Mouse (Mus musculus) cortical plate, adult 2 months (tissue): ENCODE data around the gene Nrxn3. TPM values are rescaled to one million over a fixed set of nuclear protein-coding genes. Genes with fewer than 3 reads are reported as not detected.

Experiments used
- H3K27ac ChIP-seq: fragments of 200-500 bp; 2 replicates; pipeline ENCODE4 v1.5.1; 2012; ENCODE audit warnings: low read length, control low read depth, inconsistent platforms; ENCODE audit not compliant: insufficient read depth
- H3K4me1 ChIP-seq: fragments of 200-500 bp; 2 replicates; pipeline ENCODE4 v1.6.1; 2011; ENCODE audit warnings: low read length; ENCODE audit not compliant: control insufficient read depth, insufficient read depth
- H3K4me3 ChIP-seq: fragments of 200-500 bp; 2 replicates; pipeline ENCODE4 v1.5.1; 2011; ENCODE audit warnings: mild to moderate bottlenecking, low read length, control low read depth; ENCODE audit not compliant: insufficient read depth
- CTCF ChIP-seq: fragments of 200-500 bp; IDR thresholded peaks from 2 replicates; pipeline ENCODE4 v1.5.1; 2011; ENCODE audit warnings: mild to moderate bottlenecking, control low read depth, low read length; ENCODE audit not compliant: insufficient read depth; ENCODE audit errors: extremely low read depth
- POLR2A ChIP-seq: fragments of 200-500 bp; IDR thresholded peaks from 2 replicates; pipeline ENCODE4 v1.6.1; 2011; ENCODE audit warnings: mild to moderate bottlenecking, low read length, control low read depth; ENCODE audit not compliant: insufficient read depth; ENCODE audit errors: extremely low read depth
- polyA plus RNA-seq: library from polyadenylated mRNA; depleted of rRNA; stranded (reverse); fragments of >200 nt; gene quantifications from 2 replicates; pipeline ENCODE4 v1.2.3, GENCODE M21; 2012

Nrxn3 gene
- polyA plus RNA-seq, 1 experiment, result 70.2 TPM

DNA sequence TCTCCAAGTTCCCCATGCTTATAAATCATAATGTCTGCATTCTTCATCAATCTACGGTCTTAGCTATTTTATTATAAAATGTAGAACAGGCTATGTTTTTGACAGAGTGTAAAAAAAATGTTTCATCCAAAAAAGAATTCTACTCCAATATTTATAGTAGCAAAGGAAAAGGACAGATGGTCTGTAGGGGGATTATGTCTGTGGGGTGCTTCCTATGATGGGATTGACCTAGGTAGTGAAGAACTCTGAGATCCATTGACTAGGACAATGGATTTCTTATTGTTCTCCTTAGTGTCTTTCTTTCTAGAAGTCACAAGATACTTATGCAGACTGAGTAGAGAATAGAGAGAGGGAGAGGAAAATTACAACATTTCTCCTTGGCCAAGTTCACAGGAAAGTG lies 1161.9 kb downstream of the Nrxn3 start:
- peaks cover 3% of the 10 kb centered on the region for H3K4me1 ChIP-seq
- H3K4me3 ChIP-seq, result no peak overlapping the region
- TF ChIP-seq CTCF (no peak), POLR2A (no peak)
- H3K27ac ChIP-seq, result no peak overlapping the region

GRCm38 (mm10) chr12:89888647-89889046 lies 1166.0 kb downstream of the Nrxn3 start:
- TF ChIP-seq CTCF, result no peak
- TF ChIP-seq POLR2A, result no peak
- Histone ChIP-seq H3K4me3 (no peak overlapping the region), H3K4me1 (no peaks in the 10 kb centered on the region), H3K27ac (no peak overlapping the region)

DNA sequence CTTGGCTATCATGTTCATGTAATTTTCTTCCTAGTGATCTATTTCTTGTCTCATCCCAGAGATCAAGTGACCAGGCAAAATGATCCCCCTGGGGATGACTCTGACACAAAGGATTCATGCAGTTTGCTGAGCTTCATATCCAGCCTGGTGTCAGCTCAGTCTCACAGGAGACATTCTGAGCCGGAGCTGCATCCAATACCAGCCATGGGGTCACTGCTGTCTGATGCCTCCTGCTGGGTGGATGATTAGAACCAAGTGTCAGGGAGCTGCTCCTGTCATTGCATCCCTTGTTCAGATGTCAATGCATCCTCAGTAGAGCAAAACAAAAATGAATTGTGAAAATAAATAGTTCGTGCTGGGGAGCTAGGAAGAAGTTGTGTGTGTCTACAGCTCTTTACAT lies 1174.2 kb downstream of the Nrxn3 start:
- Histone ChIP-seq H3K4me1 (no peaks in the 10 kb centered on the region), H3K4me3 (no peak overlapping the region), H3K27ac (no peak overlapping the region)
- TF ChIP-seq CTCF (no peak), POLR2A (no peak)

GRCm38 (mm10) chr12:89909578-89909977 lies 1186.9 kb downstream of the Nrxn3 start:
- Histone ChIP-seq H3K27ac (no peak overlapping the region), H3K4me3 (no peak overlapping the region), H3K4me1 (no peaks in the 10 kb centered on the region)
- TF ChIP-seq POLR2A (no peak), CTCF (no peak)

DNA sequence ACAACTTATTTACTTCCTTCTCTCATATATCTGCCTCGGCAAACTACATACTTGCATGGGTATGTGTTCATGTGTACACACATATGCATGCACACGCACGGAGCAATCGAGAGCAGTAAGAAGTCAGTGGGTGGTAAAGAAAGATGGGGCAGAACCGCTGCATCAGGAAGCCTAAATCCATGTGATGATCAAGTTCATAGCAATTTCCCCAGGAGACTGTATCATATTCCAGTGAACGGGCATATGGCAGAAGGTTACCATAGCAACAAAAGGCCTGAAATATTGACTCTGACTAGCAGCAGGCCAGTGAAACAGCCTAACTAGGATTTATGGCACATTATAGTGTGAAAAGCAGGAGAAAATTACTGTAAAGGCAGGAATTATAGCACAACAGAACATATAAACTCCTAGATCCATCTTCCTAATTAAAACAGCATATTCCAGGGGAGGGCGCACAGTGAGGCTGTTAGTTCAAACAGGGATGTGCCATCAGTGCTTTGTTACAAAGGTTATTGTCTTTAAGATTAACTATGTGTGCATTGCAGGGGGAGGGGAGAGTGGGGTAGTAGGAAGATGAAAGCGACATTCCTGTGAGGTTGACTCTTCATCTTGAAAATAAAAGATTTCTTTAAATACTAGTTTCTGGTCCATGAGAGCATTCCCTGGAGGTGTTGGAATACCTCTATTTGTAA lies 1195.6 kb downstream of the Nrxn3 start:
- Histone ChIP-seq H3K4me1 (no peaks in the 10 kb centered on the region), H3K4me3 (no peak overlapping the region), H3K27ac (no peak overlapping the region)
- TF ChIP-seq POLR2A (no peak), CTCF (no peak)

DNA sequence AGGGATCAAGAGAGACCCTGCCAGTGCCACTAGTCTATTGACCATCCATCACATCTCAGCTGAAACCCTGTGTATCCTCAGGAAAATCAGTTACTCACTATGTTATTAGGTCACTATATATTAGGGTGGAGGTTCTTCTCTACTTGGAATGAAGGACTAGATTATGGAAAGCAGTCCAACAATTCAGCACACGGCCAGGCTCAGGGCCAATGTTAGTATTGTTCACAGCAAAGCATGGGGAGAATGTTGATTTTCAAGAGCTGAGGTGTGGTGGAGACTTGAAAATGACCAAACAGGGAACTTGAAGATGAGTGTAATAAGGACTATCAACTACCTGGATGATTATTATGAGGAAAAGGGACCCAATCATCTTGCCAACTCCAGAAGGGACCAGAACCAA lies 1209.7 kb downstream of the Nrxn3 start:
- Histone ChIP-seq H3K4me1 (no peaks in the 10 kb centered on the region), H3K4me3 (no peak overlapping the region), H3K27ac (no peak overlapping the region)
- TF ChIP-seq POLR2A (no peak), CTCF (no peak)

- TF ChIP-seq POLR2A, result no peak
- TF ChIP-seq CTCF, result no peak
- Histone ChIP-seq H3K4me1 (no peaks in the 10 kb centered on the region), H3K4me3 (no peak overlapping the region), H3K27ac (no peak overlapping the region)
Measured at GRCm38 (mm10) chr12:89933630-89934029, 1211.0 kb downstream of the Nrxn3 start.

- no peak overlapping the region for H3K4me3 ChIP-seq
- no peak for TF ChIP-seq POLR2A
- no peak for TF ChIP-seq CTCF
- H3K27ac ChIP-seq, result no peak overlapping the region
- no peaks in the 10 kb centered on the region for H3K4me1 ChIP-seq
Measured at GRCm38 (mm10) chr12:89940746-89941145, 1218.1 kb downstream of the Nrxn3 start.

- H3K27ac ChIP-seq, result no peak overlapping the region
Measured at GRCm38 (mm10) chr12:89945911-89946502, 1223.3 kb downstream of the Nrxn3 start.

GRCm38 (mm10) chr12:89946522-89946921 lies 1223.8 kb downstream of the Nrxn3 start:
- no peaks in the 10 kb centered on the region; the same call in 1 of the 2 replicates for H3K4me1 ChIP-seq
- no peak overlapping the region for H3K4me3 ChIP-seq
- H3K27ac ChIP-seq, result no peak overlapping the region
- TF ChIP-seq CTCF (no peak), POLR2A (no peak)

More at GRCm38 (mm10) chr12:89945911-89946502, 1223.3 kb downstream of the Nrxn3 start:
- no peak overlapping the region for H3K4me3 ChIP-seq
- no peaks in the 10 kb centered on the region; the same call in 1 of the 2 replicates for H3K4me1 ChIP-seq
- TF ChIP-seq POLR2A (no peak), CTCF (no peak)
